Mouse (Mus musculus): Measurements from ENCODE around the gene Cd70. TPM values are rescaled to one million over a fixed set of nuclear protein-coding genes. Genes with fewer than 3 reads are reported as not detected.

Gene Cd70
- polyA plus RNA-seq, 1 experiment from 2014 or later: 0.75 TPM

DNA sequence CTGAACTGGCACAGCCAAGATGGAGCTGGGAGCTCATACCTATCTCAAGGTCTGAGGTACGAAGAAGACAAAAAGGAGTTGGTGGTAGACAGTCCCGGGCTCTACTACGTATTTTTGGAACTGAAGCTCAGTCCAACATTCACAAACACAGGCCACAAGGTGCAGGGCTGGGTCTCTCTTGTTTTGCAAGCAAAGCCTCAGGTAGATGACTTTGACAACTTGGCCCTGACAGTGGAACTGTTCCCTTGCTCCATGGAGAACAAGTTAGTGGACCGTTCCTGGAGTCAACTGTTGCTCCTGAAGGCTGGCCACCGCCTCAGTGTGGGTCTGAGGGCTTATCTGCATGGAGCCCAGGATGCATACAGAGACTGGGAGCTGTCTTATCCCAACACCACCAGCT lies 42.5 kb downstream of the Cd70 start:
- 88% methylated on average over 5 of the region's 5 CpGs for WGBS
- H3K9ac ChIP-seq (ENCODE audit: low read length): no peak overlapping the region

DNA sequence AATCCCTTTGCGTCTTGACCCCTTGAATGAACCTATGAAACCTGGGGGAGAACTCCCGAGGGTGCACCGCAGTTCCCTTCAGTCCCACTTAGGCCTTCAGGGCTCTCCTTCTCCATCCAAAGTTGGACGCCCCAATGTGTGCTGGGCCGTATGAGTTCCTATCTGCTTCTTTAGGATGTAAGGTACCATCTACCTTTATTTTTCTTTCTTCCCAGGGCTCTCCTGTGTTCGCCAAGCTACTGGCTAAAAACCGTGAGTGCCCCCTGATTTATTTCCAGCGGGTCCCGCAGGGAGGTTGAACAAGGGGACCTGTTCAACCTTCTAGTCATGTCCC lies 43.6 kb downstream of the Cd70 start:
- Histone ChIP-seq H3K4me3 (ENCODE audit: low read length) (peak overlapping the region; percentile 75), H3K9me3 (replicated peaks; ENCODE audit: control insufficient read depth, low read length) (no peaks in the 10 kb centered on the region), H3K4me2 (ENCODE audit: low read depth, low read length) (peak overlapping the region; percentile 97), H3K36me3 (ENCODE audit: control insufficient read depth, insufficient read depth) (no peaks in the 10 kb centered on the region), H3K27ac (ENCODE audit: low read length) (no peak overlapping the region), H3K27me3 (ENCODE audit: control insufficient read depth, insufficient read depth, low read length) (no peaks in the 10 kb centered on the region), H3K4me1 (ENCODE audit: control insufficient read depth, insufficient read depth, low read length) (peaks cover 10% of the 10 kb centered on the region), H3K9ac (ENCODE audit: low read length) (peak overlapping the region; percentile 80; the same call in 1 of the 2 replicates)
- 20% methylated on average over 9 of the region's 9 CpGs for WGBS
- ATAC-seq (replicated peaks; ENCODE audit: extremely low read depth, insufficient read depth, low FRiP score): no peak

More for the DNA sequence above, 42.5 kb downstream of the Cd70 start:
- Histone ChIP-seq H3K4me2 (ENCODE audit: low read depth, low read length) (no peak overlapping the region), H3K27ac (ENCODE audit: low read length) (no peak overlapping the region), H3K36me3 (ENCODE audit: control insufficient read depth, insufficient read depth) (no peaks in the 10 kb centered on the region), H3K9me3 (replicated peaks; ENCODE audit: control insufficient read depth, low read length) (no peaks in the 10 kb centered on the region), H3K4me1 (ENCODE audit: control insufficient read depth, insufficient read depth, low read length) (peaks cover 10% of the 10 kb centered on the region), H3K4me3 (ENCODE audit: low read length) (no peak overlapping the region), H3K27me3 (ENCODE audit: control insufficient read depth, insufficient read depth, low read length) (no peaks in the 10 kb centered on the region)
- no peak for ATAC-seq (replicated peaks; ENCODE audit: extremely low read depth, insufficient read depth, low FRiP score)

DNA sequence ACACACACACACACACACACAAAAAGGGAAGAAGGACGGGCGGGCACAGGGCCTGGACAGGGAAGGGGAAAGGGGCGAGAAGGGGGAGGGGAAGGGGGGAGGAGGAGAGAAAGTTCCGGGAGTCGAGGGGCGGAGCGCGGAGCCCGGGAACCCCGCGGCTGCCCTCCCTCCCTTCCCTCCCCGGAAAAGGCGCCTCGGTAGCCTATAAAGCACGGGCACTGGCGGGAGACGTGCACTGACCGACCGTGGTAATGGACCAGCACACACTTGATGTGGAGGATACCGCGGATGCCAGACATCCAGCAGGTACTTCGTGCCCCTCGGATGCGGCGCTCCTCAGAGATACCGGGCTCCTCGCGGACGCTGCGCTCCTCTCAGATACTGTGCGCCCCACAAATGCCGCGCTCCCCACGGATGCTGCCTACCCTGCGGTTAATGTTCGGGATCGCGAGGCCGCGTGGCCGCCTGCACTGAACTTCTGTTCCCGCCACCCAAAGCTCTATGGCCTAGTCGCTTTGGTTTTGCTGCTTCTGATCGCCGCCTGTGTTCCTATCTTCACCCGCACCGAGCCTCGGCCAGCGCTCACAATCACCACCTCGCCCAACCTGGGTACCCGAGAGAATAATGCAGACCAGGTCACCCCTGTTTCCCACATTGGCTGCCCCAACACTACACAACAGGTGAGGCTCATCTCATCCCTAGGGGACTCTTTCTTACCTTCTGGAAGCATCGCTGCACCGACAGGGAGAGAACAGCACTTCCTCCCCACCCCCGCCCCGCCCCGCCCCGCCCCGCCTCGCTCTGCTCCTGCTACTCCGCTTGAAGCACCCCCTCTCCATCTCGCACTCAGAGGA lies 44.2 kb downstream of the Cd70 start, which contains the start of gene Tnfsf9:
Tnfsf9 (plus strand) TSS at position 145 of the 854 bp plus-strand sequence.
- peaks cover 10% of the 10 kb centered on the region for H3K4me1 ChIP-seq (ENCODE audit: control insufficient read depth, insufficient read depth, low read length)
- H3K36me3 ChIP-seq (ENCODE audit: control insufficient read depth, insufficient read depth): no peaks in the 10 kb centered on the region
- H3K4me2 ChIP-seq (ENCODE audit: low read depth, low read length): peak within 1 kb of the TSS; percentile 97
- peak within 1 kb of the TSS; percentile 75 for H3K4me3 ChIP-seq (ENCODE audit: low read length)
- no peaks in the 10 kb centered on the region for H3K27me3 ChIP-seq (ENCODE audit: control insufficient read depth, insufficient read depth, low read length)
- WGBS: under 1% methylated on average over 55 of the region's 61 CpGs
- peak within 1 kb of the TSS; percentile 80 for H3K9ac ChIP-seq (ENCODE audit: low read length)
- H3K27ac ChIP-seq (ENCODE audit: low read length): no peak within 1 kb of the TSS
- no peaks in the 10 kb centered on the region for H3K9me3 ChIP-seq (replicated peaks; ENCODE audit: control insufficient read depth, low read length)
- ATAC-seq (replicated peaks; ENCODE audit: extremely low read depth, insufficient read depth, low FRiP score): peak; percentile 77

DNA sequence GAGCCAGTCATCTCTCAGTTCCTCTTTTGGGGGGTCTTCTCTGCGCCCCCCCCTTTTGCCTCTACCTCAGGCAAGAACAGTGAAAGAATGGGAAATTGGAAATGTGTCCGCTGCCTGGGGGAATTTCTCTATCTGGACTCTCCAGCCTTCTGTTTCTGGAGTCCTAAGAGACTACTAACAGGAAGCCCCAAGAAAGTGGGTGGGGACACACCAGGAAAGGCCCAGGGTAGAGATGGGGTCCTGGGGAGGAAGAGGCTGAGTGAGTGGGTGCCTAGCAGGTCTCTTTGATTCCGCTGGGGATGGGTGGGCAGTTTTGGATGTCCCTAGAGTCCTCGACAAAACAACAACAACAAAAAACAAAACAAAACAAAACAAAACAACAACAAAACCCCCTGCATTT lies 45.1 kb downstream of the Cd70 start:
- no peaks in the 10 kb centered on the region for H3K27me3 ChIP-seq (ENCODE audit: control insufficient read depth, insufficient read depth, low read length)
- 44% methylated on average over 4 of the region's 4 CpGs for WGBS
- peak overlapping the region; percentile 97 for H3K4me2 ChIP-seq (ENCODE audit: low read depth, low read length)
- no peaks in the 10 kb centered on the region for H3K9me3 ChIP-seq (replicated peaks; ENCODE audit: control insufficient read depth, low read length)
- H3K27ac ChIP-seq (ENCODE audit: low read length): no peak overlapping the region
- H3K36me3 ChIP-seq (ENCODE audit: control insufficient read depth, insufficient read depth): no peaks in the 10 kb centered on the region
- H3K4me1 ChIP-seq (ENCODE audit: control insufficient read depth, insufficient read depth, low read length): peaks cover 10% of the 10 kb centered on the region
- H3K4me3 ChIP-seq (ENCODE audit: low read length): peak overlapping the region; percentile 75
- peak overlapping the region; percentile 47; the same call in 1 of the 2 replicates for H3K9ac ChIP-seq (ENCODE audit: low read length)
- no peak for ATAC-seq (replicated peaks; ENCODE audit: extremely low read depth, insufficient read depth, low FRiP score)

DNA sequence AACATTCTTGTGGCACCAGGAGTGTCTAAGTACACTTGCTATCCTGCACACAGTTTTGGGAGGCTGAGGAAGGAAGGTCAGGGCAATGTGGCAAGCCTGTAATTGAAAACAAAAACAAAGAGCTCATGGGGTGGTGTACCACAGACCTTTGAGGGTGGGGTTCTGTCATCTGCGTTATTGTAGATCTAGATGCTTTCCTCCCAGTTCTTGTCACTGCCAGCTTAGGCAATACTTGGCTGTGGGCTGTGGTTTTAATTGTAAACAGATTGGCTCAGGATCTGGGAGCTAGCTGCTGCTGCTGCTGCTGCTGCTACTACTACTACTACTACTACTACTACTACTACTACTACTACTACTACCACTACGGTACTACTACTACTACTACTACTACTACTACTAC lies 47.3 kb downstream of the Cd70 start:
- Histone ChIP-seq H3K27me3 (ENCODE audit: control insufficient read depth, insufficient read depth, low read length) (no peaks in the 10 kb centered on the region), H3K4me1 (ENCODE audit: control insufficient read depth, insufficient read depth, low read length) (peaks cover 10% of the 10 kb centered on the region), H3K27ac (ENCODE audit: low read length) (no peak overlapping the region), H3K4me2 (ENCODE audit: low read depth, low read length) (no peak overlapping the region), H3K9ac (ENCODE audit: low read length) (no peak overlapping the region), H3K9me3 (replicated peaks; ENCODE audit: control insufficient read depth, low read length) (no peaks in the 10 kb centered on the region), H3K36me3 (ENCODE audit: control insufficient read depth, insufficient read depth) (no peaks in the 10 kb centered on the region), H3K4me3 (ENCODE audit: low read length) (no peak overlapping the region)
- 70% methylated on average over 2 of the region's 2 CpGs for WGBS
- no peak for ATAC-seq (replicated peaks; ENCODE audit: extremely low read depth, insufficient read depth, low FRiP score)

DNA sequence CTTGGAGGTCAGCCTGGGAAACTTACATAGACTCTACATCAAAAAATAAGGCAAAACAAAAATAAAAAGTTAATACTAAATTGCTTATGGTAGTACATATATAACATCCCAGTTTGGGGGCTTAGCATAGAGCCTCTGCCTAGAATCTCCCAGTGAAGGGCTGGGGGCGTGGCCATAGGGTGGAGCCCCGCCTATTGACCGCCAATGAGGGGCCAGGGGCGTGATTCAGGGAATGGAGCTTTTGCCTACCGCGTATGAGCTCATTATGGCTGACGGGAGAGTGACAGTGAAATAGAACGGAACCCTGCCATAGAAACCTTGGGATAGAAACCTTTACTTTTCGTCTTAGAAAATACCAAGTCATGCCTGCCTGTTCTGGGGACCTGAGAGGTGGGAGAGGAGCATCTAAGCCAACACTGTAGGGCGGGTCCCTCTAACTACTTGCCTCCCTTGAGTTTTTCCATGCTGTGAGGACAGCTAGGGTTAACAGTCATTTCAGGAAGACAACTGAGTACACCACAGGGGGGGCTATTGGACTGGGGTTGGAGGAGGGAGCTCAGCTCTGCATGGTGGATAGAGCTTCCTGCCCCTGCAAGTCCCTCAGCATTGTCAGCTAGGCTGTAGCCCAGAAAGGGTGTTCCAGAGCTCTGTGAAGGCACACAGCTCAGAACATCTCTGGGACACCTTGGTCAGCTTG lies 49.8 kb downstream of the Cd70 start:
- Histone ChIP-seq H3K9ac (ENCODE audit: low read length) (no peak overlapping the region), H3K27ac (ENCODE audit: low read length) (no peak overlapping the region), H3K27me3 (ENCODE audit: control insufficient read depth, insufficient read depth, low read length) (no peaks in the 10 kb centered on the region), H3K9me3 (replicated peaks; ENCODE audit: control insufficient read depth, low read length) (no peaks in the 10 kb centered on the region), H3K4me1 (ENCODE audit: control insufficient read depth, insufficient read depth, low read length) (peaks cover 6% of the 10 kb centered on the region), H3K4me3 (ENCODE audit: low read length) (no peak overlapping the region), H3K36me3 (ENCODE audit: control insufficient read depth, insufficient read depth) (no peaks in the 10 kb centered on the region), H3K4me2 (ENCODE audit: low read depth, low read length) (0 out of 2 replicates have a peak overlapping the region, but pooled peaks have one; percentile 4)
- no peak for ATAC-seq (replicated peaks; ENCODE audit: extremely low read depth, insufficient read depth, low FRiP score)
- WGBS: 5% methylated on average over 10 of the region's 10 CpGs

DNA sequence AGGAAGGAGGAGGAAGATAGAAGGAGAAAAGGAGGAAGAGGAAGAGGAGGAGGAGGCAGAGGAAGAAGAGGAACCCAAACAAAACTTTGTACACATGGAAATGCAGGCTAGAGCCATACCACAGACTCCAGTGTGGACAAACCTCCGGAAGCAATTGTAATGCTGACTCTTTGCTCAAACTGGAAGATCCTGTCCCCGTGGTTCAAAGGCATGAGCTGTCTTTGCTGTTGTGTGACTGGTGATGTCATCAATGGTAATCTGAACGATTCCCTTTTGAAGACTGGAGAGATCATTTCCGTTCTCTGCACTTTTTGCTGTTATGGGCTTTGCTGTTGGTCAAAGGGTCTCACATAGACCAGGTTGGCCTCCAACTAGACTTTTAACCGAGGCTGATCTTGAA lies 51.3 kb downstream of the Cd70 start:
- Histone ChIP-seq H3K9me3 (replicated peaks; ENCODE audit: control insufficient read depth, low read length) (no peaks in the 10 kb centered on the region), H3K4me3 (ENCODE audit: low read length) (no peak overlapping the region), H3K36me3 (ENCODE audit: control insufficient read depth, insufficient read depth) (no peaks in the 10 kb centered on the region), H3K9ac (ENCODE audit: low read length) (no peak overlapping the region), H3K27me3 (ENCODE audit: control insufficient read depth, insufficient read depth, low read length) (no peaks in the 10 kb centered on the region), H3K4me2 (ENCODE audit: low read depth, low read length) (no peak overlapping the region), H3K4me1 (ENCODE audit: control insufficient read depth, insufficient read depth, low read length) (no peaks in the 10 kb centered on the region), H3K27ac (ENCODE audit: low read length) (no peak overlapping the region)
- no peak for ATAC-seq (replicated peaks; ENCODE audit: extremely low read depth, insufficient read depth, low FRiP score)
- 67% methylated on average over 5 of the region's 5 CpGs for WGBS

DNA sequence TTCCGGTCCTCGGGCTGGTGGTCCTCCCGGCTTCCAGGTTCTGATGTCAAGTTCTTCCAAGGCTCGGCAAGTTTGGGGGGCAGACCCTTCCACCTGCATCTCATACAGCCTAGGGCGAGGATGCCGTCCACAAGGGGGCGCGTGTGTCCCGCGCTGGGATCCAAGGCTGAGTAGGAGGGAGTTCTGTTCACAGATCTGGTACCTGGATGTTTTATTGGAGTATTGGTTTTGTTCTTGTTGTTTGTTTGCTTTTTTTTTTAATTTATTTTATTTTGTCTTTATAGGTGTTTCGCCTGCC lies 53.0 kb downstream of the Cd70 start:
- WGBS: 1% methylated on average over 11 of the region's 11 CpGs
- H3K27me3 ChIP-seq (ENCODE audit: control insufficient read depth, insufficient read depth, low read length): no peaks in the 10 kb centered on the region
- H3K4me1 ChIP-seq (ENCODE audit: control insufficient read depth, insufficient read depth, low read length): no peaks in the 10 kb centered on the region
- peak; percentile 70 for ATAC-seq (replicated peaks; ENCODE audit: extremely low read depth, insufficient read depth, low FRiP score)
- no peak overlapping the region for H3K27ac ChIP-seq (ENCODE audit: low read length)
- no peaks in the 10 kb centered on the region for H3K9me3 ChIP-seq (replicated peaks; ENCODE audit: control insufficient read depth, low read length)
- H3K4me3 ChIP-seq (ENCODE audit: low read length): peak overlapping the region; percentile 25
- H3K4me2 ChIP-seq (ENCODE audit: low read depth, low read length): peak overlapping the region; percentile 51
- no peaks in the 10 kb centered on the region for H3K36me3 ChIP-seq (ENCODE audit: control insufficient read depth, insufficient read depth)
- H3K9ac ChIP-seq (ENCODE audit: low read length): no peak overlapping the region

All from heart, embryonic 16.5 days (tissue).